Mouse (Mus musculus) urinary bladder, adult 18-20 months (tissue): Measurements from ENCODE around the gene Cflar.
"Not testable (repeated sequence)": the region's sequence is repeated elsewhere in the genome, so short reads cannot be mapped to it uniquely, and the experiment has no call there.

Source experiments
- DNase-seq, 2 experiments: peaks; one replicate each; pipeline ENCODE4 v3.0.0; 2022; ENCODE audit warnings: low spot score in 2 of 2, mixed read lengths in 2 of 2

The Cflar gene

DNA sequence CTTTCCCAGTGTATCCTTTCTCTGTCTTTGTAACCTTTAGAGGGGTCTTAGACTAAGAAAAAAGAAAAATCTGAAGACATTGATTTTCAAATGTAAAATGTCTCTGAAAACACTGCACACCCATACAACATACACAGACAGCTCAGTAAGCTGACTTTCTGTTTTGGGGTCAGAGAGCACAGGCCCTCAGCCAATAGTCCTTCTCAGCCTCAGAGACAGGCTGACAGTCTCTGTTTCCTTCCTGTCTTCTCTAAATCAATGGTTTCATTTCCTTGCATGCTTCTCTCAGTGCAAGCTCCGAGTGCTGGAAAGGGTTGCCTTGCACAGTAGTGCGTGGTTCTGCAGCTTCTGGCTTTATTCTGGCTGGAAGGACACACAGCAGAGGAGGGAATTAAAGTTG is 62.6 kb downstream of the Cflar start:
- DNase-seq = no peak

- DNase-seq = no peak
Measured at GRCm38 (mm10) chr1:58775361-58775760, 64.1 kb downstream of the Cflar start.

GRCm38 (mm10) chr1:58777583-58777982 is 66.3 kb downstream of the Cflar start:
- no peak for DNase-seq

DNA sequence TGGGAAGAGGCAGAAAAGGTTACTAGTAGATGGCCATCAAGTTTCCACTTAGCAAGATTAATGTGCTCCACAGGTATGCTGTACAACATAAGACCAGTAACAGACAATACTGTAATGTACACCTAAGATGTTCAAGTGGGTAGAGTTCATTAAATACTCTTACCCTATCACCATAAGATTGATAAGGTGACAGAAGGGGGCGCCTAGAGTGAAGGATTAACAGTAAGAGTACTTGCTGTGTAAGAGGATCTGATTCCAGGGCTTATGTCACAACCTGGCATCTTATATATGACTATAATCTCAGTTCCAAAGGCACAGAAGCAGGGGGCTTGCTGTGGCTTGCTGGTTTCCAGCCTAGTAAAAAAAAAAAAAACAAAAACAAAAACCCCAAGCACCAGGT is 66.9 kb downstream of the Cflar start:
- no peak for DNase-seq

GRCm38 (mm10) chr1:58786276-58786675 is 75.0 kb downstream of the Cflar start:
- no peak for DNase-seq

DNA sequence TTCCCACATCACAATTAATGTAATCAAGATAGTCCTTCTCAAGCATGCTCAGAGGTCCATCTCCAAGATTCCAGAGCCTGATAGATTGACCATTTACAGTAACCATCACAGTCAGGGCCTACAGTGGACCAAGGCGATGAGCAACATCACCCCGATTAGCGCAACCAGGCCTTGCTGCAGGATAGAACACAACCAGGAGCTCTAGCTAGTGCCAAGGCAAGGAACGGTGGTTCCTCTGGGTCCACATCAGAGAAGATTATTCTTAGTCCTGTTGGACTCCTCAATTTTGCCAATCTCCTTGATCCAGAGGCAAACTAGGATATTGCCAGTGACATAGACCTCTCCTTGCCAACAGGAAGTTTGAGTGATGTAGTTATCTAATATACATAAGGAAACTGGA is 77.1 kb downstream of the Cflar start:
- no peak for DNase-seq

DNA sequence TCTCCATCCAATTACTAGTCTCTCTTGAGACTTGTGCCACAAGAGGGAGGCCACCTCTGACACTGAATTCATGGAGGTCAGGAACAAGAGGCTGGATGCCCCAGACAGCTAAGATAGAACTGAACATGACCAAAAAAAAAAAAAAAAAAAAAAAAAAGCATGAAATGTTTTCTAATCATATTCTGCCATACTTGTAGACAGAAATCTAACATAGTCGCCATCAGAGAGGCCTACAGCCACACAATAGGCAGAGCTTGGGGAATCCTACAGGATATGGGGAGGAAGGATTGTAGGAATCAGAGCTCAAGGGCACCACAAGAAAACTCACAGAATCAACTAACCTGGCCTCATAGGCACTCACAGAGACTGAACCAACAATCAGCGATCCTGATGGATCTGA is 83.4 kb downstream of the Cflar start:
- DNase-seq = no peak

- peak; percentile 53 to 58 for DNase-seq
Measured at GRCm38 (mm10) chr1:58795291-58796058, 84.2 kb downstream of the Cflar start, which contains the start of gene Casp8. Gene Casp8, plus strand, starts transcription at chr1:58795374.

GRCm38 (mm10) chr1:58796059-58796363 is 84.7 kb downstream of the Cflar start:
- no peak for DNase-seq

- no peak for DNase-seq
Measured at GRCm38 (mm10) chr1:58796853-58797252, 85.5 kb downstream of the Cflar start.

DNA sequence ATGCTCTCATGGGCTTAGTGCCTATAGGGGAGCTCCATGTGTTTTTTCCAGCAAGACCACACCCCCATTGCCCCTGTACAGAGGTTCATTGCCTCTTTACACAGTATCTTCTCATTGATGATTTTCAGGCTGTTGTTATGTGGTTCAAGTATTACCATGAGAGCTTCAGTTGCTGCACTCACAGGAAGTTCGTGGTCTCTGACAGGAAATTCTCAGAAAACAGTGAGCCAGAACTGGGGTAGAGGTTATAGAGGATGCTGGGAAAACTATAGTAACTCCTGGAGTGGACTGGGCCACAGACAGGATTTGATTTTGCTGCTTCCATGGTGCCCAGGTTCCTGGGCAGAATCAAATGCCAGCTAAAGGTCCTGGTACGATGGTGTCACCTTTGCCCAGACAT is 86.1 kb downstream of the Cflar start:
- no peak for DNase-seq

DNA sequence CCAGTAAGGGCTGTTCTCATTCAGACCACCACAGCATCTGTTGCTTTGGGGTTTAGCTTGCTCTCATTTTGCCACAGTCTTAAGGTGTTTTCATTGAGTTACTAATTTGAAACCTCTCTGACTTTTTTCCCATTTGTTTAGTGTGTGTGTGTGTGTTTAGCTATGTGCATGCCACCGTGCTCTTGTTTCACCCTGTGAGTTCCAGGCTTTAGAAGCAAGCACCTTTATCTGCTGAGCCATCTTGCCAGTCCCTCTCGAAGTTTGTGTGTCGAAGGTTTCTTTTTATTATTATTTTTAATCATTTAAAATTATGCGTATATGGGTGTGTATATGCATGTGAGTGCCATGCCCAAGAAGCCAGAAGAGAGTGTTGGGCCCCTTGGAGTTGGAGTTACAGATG is 87.6 kb downstream of the Cflar start:
- DNase-seq = no peak

DNA sequence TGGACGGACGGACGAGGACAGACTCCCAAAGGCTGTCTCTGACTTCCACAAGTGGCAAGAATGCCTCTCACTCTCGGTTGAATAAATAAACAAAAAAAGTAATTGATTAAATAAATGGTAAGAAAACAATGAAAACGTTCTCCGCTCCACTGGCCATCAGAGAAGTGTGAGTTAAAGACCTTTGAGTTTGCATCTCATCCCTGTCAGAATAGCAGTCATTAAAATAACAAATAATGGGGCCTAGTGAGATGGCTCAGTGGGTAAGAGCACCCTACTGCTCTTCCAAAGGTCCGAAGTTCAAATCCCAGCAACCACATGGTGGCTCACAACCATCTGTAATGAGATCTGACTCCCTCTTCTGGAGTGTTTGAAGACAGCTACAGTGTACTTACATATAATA is 89.3 kb downstream of the Cflar start:
- DNase-seq = not testable (repeated sequence)

GRCm38 (mm10) chr1:58801558-58802285 is 90.4 kb downstream of the Cflar start:
- no peak for DNase-seq

GRCm38 (mm10) chr1:58802322-58803273 is 91.3 kb downstream of the Cflar start:
- DNase-seq = no peak

GRCm38 (mm10) chr1:58803531-58803930 is 92.2 kb downstream of the Cflar start:
- no peak for DNase-seq

DNA sequence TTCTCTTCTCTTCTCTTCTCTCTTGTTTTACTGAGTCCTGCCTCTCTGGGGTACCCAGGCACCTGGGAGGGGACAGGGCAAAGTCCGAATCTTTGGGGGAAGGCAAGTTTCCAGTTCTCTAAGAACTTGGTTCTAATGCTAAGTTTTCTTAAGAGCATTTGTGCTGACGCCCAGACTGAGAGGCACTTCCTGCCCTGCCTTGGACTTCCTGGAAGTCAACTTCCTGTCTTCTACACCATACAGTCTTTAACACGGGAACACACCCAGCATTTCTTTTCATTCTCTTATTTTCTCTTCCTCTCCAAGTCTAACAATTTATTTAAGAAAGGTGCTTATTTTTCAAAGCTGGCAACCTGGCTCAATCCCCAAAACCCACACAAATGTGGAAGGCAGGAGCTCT is 95.3 kb downstream of the Cflar start:
- DNase-seq = no peak
